Mouse (Mus musculus) testis, adult 2 months (tissue): ENCODE data around the gene Mocs2. TPM values are rescaled to one million over a fixed set of nuclear protein-coding genes. Genes with fewer than 3 reads are reported as not detected.

ENCODE experiments used
- H3K27ac ChIP-seq: fragments of 200-500 bp; 2 replicates; pipeline ENCODE4 v1.5.1; 2012; ENCODE audit warnings: low read depth, low read length; ENCODE audit not compliant: control insufficient read depth, insufficient read depth
- H3K27me3 ChIP-seq: fragments of 200-500 bp; 2 replicates; pipeline ENCODE4 v1.6.1; 2012; ENCODE audit warnings: mild to moderate bottlenecking, low read length, moderate library complexity; ENCODE audit not compliant: control insufficient read depth, insufficient read depth
- H3K36me3 ChIP-seq: fragments of 200-500 bp; 2 replicates; pipeline ENCODE4 v1.6.1; 2012; ENCODE audit warnings: mild to moderate bottlenecking, low read length; ENCODE audit not compliant: control insufficient read depth, insufficient read depth
- H3K4me1 ChIP-seq: fragments of 200-500 bp; 2 replicates; pipeline ENCODE4 v1.6.1; 2012; ENCODE audit warnings: low read length; ENCODE audit not compliant: control insufficient read depth, insufficient read depth
- H3K4me3 ChIP-seq: fragments of 200-500 bp; 2 replicates; pipeline ENCODE4 v1.5.1; 2012; ENCODE audit warnings: low read depth, mild to moderate bottlenecking, low read length, moderate library complexity, mixed read lengths; ENCODE audit not compliant: control insufficient read depth
- CTCF ChIP-seq: fragments of 200-500 bp; IDR thresholded peaks from 2 replicates; pipeline ENCODE4 v1.5.1; 2012; ENCODE audit warnings: low read depth, mild to moderate bottlenecking, inconsistent platforms, low read length, moderate library complexity; ENCODE audit not compliant: control insufficient read depth, insufficient read depth, insufficient replicate concordance
- POLR2A ChIP-seq: fragments of 200-500 bp; IDR thresholded peaks from 2 replicates; pipeline ENCODE4 v1.6.1; 2012; ENCODE audit warnings: low read depth, mild to moderate bottlenecking, inconsistent platforms, low read length, moderate library complexity; ENCODE audit not compliant: control insufficient read depth
- polyA plus RNA-seq: library from polyadenylated mRNA; depleted of rRNA; stranded (reverse); fragments of >200 nt; gene quantifications from 2 replicates; pipeline ENCODE4 v1.2.3, GENCODE M21; 2012

The Mocs2 gene
- polyA plus RNA-seq, 1 experiment = 6.8 TPM

DNA sequence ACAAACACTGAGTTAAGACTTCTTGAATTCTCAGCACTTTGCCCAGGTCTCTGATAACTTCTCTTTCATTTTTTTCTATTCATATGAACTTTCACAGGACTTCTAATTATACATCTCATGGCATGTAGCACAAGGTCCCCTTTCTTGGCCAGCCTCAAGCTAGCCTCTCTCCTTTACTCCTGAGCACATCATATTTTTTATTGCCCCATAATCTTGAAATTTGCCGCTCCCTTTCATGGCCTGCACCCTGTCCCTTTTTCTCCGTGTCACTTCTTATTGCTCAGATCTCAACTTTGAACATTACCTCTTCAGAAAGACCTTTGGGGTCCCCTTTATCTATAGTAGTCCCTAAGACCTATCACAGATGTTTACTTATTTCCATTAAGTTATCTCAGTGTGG lies 4.8 kb downstream of the Mocs2 start:
- peaks cover 3% of the 10 kb centered on the region; the same call in 1 of the 2 replicates for H3K4me1 ChIP-seq
- H3K4me3 ChIP-seq = no peak overlapping the region
- H3K36me3 ChIP-seq = peaks cover 3% of the 10 kb centered on the region
- no peak overlapping the region for H3K27ac ChIP-seq
- no peaks in the 10 kb centered on the region for H3K27me3 ChIP-seq
- no peak for TF ChIP-seq POLR2A

DNA sequence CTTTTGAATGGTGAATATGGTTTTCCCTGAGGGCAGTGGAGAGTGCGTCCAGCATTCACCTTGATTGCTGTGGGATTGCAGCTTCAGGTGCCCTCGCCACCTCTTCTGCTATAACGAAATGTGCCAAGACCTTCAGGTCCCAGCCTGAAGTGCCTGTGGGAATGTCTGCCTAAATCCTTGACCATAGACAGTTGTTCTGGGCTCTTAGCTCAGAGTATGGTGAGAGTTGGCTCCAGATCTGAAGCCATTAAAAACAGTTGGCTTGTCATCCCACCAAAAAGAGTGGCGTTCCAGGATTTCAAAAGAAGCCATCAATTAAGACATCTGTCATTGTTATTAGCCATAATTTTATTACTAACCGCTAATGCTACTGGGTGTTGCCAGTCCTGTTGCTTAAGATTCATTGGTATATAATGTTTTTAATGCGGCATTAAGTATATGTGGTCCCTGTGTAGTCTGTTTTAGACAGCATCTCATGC lies 7.4 kb downstream of the Mocs2 start:
- no peaks in the 10 kb centered on the region for H3K27me3 ChIP-seq
- H3K4me3 ChIP-seq = no peak overlapping the region
- H3K27ac ChIP-seq = no peak overlapping the region
- no peaks in the 10 kb centered on the region for H3K4me1 ChIP-seq
- TF ChIP-seq POLR2A (no peak), CTCF (no peak)
- H3K36me3 ChIP-seq = peaks cover 6% of the 10 kb centered on the region

DNA sequence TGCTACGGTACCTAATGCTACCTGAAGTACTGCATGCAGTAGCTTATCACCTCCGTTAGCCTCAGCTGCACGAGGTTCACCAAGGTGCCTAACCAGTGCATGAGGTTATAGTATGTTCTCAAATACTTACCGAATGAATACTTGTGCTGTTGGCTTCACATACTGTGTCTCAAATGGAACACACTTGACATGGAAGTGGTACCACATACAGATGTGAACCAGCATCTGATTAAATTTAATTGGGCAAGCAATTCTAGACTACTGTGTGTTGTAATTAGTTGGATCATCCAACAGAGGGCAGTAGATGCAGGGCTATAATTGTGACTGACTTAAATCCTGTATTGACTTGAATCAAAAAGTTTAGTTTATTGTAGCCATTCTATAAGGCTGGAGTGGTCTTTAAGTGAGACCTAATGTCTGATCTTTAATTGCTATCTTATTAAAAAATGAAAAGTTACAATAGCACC lies 13.4 kb downstream of the Mocs2 start:
- H3K27me3 ChIP-seq = no peaks in the 10 kb centered on the region
- no peaks in the 10 kb centered on the region for H3K4me1 ChIP-seq
- peaks cover 5% of the 10 kb centered on the region for H3K36me3 ChIP-seq
- no peak overlapping the region for H3K4me3 ChIP-seq
- TF ChIP-seq POLR2A (no peak), CTCF (no peak)
- no peak overlapping the region for H3K27ac ChIP-seq

DNA sequence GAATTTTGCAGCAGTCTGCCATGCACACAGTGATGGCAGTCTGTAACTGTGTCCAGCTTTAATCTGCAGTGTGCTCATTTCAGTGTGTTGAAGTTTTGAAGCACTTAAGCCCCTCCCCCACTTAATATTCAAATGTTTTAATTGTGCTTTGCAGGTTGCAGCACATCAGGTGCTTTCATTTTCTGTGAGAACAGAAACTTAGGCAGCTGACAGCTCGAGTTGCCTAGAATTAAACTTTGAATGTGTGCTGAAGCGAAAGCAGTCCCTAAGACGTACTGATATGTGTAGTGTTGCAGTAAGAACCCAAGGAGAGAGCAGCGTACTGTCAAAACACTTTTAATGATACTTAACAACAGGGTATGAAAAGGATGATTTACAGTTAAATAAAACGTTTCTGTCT lies 14.7 kb downstream of the Mocs2 start:
- H3K4me1 ChIP-seq = no peaks in the 10 kb centered on the region
- H3K27me3 ChIP-seq = no peaks in the 10 kb centered on the region
- no peak overlapping the region for H3K27ac ChIP-seq
- H3K36me3 ChIP-seq = peaks cover 3% of the 10 kb centered on the region
- no peak overlapping the region for H3K4me3 ChIP-seq
- TF ChIP-seq POLR2A = no peak
- no peak for TF ChIP-seq CTCF

DNA sequence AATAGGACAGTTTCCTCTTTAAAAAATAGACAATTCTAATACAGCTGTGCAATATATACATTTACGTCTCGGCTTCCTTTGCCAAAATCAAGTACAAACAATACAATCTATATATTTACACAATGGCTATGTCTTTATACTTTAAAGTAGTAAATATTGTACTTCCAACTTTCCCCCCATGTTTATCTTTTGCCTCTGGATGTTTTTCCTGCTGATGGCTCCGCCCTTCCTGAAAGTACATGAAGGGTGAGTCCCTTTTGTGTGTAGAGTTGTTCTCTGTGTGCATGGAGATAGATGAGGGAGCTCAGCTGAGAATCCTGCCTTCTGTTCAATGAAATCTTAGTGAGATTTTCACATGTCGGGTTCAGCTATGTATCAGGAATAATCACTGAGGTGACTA lies 15.3 kb downstream of the Mocs2 start:
- Histone ChIP-seq H3K4me3 (no peak overlapping the region), H3K27ac (no peak overlapping the region), H3K27me3 (no peaks in the 10 kb centered on the region), H3K36me3 (peaks cover under 1% of the 10 kb centered on the region), H3K4me1 (no peaks in the 10 kb centered on the region)
- TF ChIP-seq CTCF (no peak), POLR2A (no peak)

DNA sequence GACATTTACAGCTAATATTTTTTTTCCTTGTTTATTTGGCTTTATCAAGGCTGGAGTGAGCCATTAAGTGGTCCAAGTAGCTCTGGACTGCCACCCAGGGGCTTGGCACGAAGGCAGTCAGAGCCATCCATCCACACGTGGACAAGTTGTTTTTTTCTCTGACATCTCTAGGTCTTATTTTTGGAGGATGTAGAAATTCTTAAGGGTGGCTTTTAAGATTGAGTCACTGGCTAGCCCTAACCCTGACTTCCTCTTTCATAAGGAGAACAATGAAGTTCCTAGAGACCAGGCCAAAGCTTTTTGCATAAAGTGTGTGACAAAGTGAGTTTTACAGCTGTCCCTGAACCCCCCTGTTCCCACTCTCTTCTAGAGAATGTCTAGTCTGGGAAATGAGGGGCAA lies 16.5 kb downstream of the Mocs2 start:
- no peaks in the 10 kb centered on the region; the same call in 1 of the 2 replicates for H3K36me3 ChIP-seq
- H3K4me3 ChIP-seq = no peak overlapping the region
- H3K27ac ChIP-seq = no peak overlapping the region
- no peak for TF ChIP-seq POLR2A
- no peak for TF ChIP-seq CTCF
- H3K27me3 ChIP-seq = no peaks in the 10 kb centered on the region
- no peaks in the 10 kb centered on the region for H3K4me1 ChIP-seq

DNA sequence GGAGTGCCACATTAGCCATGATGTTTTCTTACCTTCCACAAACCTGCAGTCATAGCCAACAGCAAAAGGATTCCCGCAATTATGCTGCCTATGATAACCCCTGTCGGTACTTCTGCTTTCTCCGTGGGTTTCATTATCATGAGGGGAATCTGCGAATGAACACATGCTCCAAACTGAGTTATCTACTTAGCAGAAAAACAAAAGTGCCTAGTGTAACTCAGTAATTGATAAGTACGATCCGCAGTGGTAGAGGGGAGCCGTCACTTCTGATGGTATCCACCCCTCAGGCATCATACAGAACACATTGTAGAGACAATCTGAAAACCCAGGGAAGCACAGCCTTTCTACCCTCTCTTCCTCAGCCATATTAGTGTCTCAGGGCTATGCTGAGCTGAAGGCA lies 19.0 kb downstream of the Mocs2 start:
- Histone ChIP-seq H3K27me3 (no peaks in the 10 kb centered on the region), H3K36me3 (no peaks in the 10 kb centered on the region), H3K4me1 (no peaks in the 10 kb centered on the region), H3K27ac (no peak overlapping the region), H3K4me3 (no peak overlapping the region)
- TF ChIP-seq POLR2A (no peak), CTCF (no peak)

DNA sequence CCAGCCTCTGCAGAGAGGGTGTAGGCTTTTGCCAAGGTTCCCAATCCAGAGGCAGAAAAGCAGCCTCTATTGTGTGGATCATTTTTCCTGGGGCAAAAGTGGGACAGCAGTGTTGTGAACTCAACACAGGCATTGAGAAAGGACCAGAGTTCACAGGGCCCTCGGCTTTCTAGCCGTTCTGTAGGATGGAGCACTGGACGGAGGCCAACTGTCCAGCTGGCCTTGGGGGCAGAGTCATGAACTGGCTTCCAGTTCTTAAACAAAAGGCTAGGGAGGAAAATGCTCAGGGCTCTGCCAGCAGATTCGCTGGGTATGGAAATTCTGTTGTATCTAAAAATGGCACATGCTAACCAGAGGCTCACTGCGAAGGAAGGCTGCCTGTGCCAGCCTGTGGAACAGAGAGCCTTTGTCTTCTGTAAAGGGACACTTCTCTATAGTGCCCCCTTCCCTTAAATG lies 20.5 kb downstream of the Mocs2 start:
- peak overlapping the region; percentile 36; the same call in 1 of the 2 replicates for H3K27ac ChIP-seq
- no peaks in the 10 kb centered on the region for H3K4me1 ChIP-seq
- TF ChIP-seq CTCF (no peak), POLR2A (no peak)
- H3K4me3 ChIP-seq = no peak overlapping the region
- no peaks in the 10 kb centered on the region for H3K36me3 ChIP-seq
- H3K27me3 ChIP-seq = no peaks in the 10 kb centered on the region
